Mouse (Mus musculus): ENCODE results near the gene Pnpo.
A peak's percentile ranks its signal among the peaks of the same experiment; 100 is the strongest.

GRCm38 (mm10) chr11:96992722-96993311 is 49.0 kb upstream of the Pnpo start:
- TF ChIP-seq TCF3 (IDR thresholded peaks at IDR 0.05; ENCODE audit: insufficient read length, low read depth) = no peak
- peak; percentile 26 for TF ChIP-seq POLR2A (IDR thresholded peaks at IDR 0.05; ENCODE audit: insufficient read length, low read depth)
